Mouse (Mus musculus) limb, embryonic 14.5 days (tissue): Measurements from ENCODE around the gene Iqsec1. TPM values are rescaled to one million over a fixed set of nuclear protein-coding genes. Genes with fewer than 3 reads are reported as not detected.

Source experiments
- ATAC-seq: fragments of 200-750 bp; cut with Nextera tagmentation; 2 replicates; pipeline ENCODE4 v1.8.0; 2017; ENCODE audit warnings: low read depth, moderate number of reproducible peaks, moderate TSS enrichment; ENCODE audit not compliant: low FRiP score
- DNase-seq: peaks from one replicate; pipeline ENCODE4 v3.0.0-alpha.2; 2015; ENCODE audit warnings: low spot score
- H3K27ac ChIP-seq: fragments of 300-500 bp; sonication (generic); replicated peaks from 2 replicates; pipeline ENCODE4 v1.5.1; 2014; ENCODE audit warnings: low read depth, mild to moderate bottlenecking, low read length, moderate library complexity, mixed read lengths
- H3K27me3 ChIP-seq: fragments of 300-500 bp; sonication (generic); 2 replicates; pipeline ENCODE4 v1.6.1; 2014; ENCODE audit warnings: low read length, mixed read lengths; ENCODE audit not compliant: control insufficient read depth, insufficient read depth
- H3K36me3 ChIP-seq: fragments of 300-500 bp; sonication (generic); 2 replicates; pipeline ENCODE4 v1.6.1; 2014; ENCODE audit warnings: mild to moderate bottlenecking, low read length, moderate library complexity, mixed read lengths; ENCODE audit not compliant: control insufficient read depth, insufficient read depth
- H3K4me1 ChIP-seq: fragments of 300-500 bp; sonication (generic); 2 replicates; pipeline ENCODE4 v1.6.1; 2014; ENCODE audit warnings: antibody characterized with exemption, low read length, mixed read lengths; ENCODE audit not compliant: control insufficient read depth, insufficient read depth
- H3K4me2 ChIP-seq: fragments of 300-500 bp; sonication (generic); replicated peaks from 2 replicates; pipeline ENCODE4 v1.6.1; 2014; ENCODE audit warnings: low read depth, mild to moderate bottlenecking, low read length, moderate library complexity; ENCODE audit not compliant: severe bottlenecking
- H3K4me3 ChIP-seq: fragments of 300-500 bp; sonication (generic); replicated peaks from 2 replicates; pipeline ENCODE4 v1.5.1; 2014; ENCODE audit warnings: low read length
- H3K9ac ChIP-seq: fragments of 300-500 bp; sonication (generic); 2 replicates; pipeline ENCODE4 v1.6.1; 2014; ENCODE audit warnings: mild to moderate bottlenecking, low read depth, low read length, moderate library complexity; ENCODE audit not compliant: severe bottlenecking
- H3K9me3 ChIP-seq: fragments of 300-500 bp; sonication (generic); 2 replicates; pipeline ENCODE4 v1.6.1; 2016; ENCODE audit warnings: low read length; ENCODE audit not compliant: control insufficient read depth
- POLR2A ChIP-seq: fragments of 200-500 bp; IDR thresholded peaks from 2 replicates; pipeline ENCODE4 v1.8.0; 2012; ENCODE audit warnings: inconsistent platforms, mild to moderate bottlenecking, moderate library complexity, borderline replicate concordance; ENCODE audit not compliant: insufficient read depth, insufficient read length; ENCODE audit errors: extremely low read depth
- WGBS: fragments of 180-500 bp; shearing (Covaris S2); extraction: QIAGEN DNeasy Blood & Tissue Kit; methylation state at CpG from one replicate; pipeline ENCODE4 v1.1.7; 2014; 5-methylcytosine and 5-hydroxymethylcytosine counted together
- polyA plus RNA-seq, 2 experiments: library from polyadenylated mRNA; depleted of rRNA in 1 of 2; stranded (reverse) in 1 of 2; unstranded in 1 of 2; fragments of >200 nt; fragmentation: Nextera tagmentation in 1 of 2; extraction: Ambion mirVana in 1 of 2; gene quantifications; 2 replicates each; pipeline versions ENCODE4 v1.2.1 to v1.2.3; 2012 to 2014

Iqsec1 gene
- polyA plus RNA-seq, 2 experiments, result 17.3 to 58.2 TPM

DNA sequence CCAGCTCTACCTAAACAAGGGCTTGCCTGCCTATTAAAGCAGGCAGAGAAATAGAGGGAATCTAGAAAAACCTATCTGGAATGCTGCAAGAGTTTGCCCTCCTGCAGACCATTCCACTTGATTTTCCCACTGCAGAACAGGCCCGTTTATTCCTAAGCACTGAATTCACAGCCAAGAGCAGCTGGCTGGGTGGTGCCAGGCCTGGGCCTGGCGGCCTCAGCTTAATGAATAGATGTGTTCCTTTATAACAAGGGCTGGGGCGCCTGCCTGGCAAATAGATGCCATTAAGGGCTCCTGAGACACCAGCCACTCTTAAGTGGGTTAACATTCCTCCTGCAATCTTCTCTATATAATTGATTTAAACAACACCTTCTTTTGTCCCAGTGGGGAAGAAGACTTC lies 265.5 kb downstream of the Iqsec1 start:
- Histone ChIP-seq H3K36me3 (no peaks in the 10 kb centered on the region), H3K9ac (no peak overlapping the region), H3K27me3 (no peaks in the 10 kb centered on the region), H3K4me2 (no peak overlapping the region), H3K4me3 (no peak overlapping the region), H3K4me1 (peaks cover 5% of the 10 kb centered on the region), H3K9me3 (no peaks in the 10 kb centered on the region), H3K27ac (no peak overlapping the region)
- WGBS, result 65% methylated on average over 3 of the region's 3 CpGs
- no peak for DNase-seq
- no peak for ATAC-seq
- TF ChIP-seq POLR2A, result no peak

DNA sequence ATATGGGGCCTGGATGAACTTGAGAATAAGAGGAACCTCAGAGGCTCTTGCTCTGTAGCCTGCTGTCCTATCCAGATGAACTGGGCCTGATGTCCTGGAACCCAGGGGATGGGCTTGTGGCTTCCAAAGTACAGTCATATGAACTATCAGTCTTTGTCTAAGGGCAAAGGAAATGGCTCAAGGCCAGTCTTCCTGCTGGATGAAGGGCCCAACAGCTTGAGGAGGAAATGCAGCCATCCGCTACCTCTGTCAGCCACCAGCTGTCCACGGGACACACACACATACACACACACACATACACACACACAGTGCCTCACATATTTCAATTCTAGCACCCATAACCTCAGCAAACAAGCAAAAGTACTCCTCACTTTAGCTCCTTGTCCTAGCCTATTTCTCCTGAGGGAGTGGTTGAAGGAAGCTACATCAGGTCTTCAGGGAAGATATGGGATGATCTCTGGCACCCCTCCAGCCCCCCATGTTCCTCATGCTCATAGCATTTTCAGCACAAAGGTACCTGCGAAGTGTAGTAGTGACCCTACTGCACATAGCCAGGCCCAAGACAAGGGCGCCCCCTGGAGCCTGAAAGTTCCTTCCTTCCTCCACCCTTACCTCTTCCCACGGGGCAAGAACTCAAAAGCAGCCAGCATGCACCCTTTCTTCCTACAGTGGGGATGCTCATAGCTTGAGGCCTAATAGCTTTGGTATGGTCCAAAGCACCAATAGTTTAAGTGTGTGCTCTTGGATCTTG lies 267.3 kb downstream of the Iqsec1 start:
- Histone ChIP-seq H3K9ac (no peak overlapping the region), H3K4me3 (no peak overlapping the region), H3K27me3 (no peaks in the 10 kb centered on the region), H3K36me3 (no peaks in the 10 kb centered on the region), H3K9me3 (no peaks in the 10 kb centered on the region), H3K4me2 (no peak overlapping the region), H3K4me1 (peaks cover 11% of the 10 kb centered on the region), H3K27ac (no peak overlapping the region)
- 66% methylated on average over 5 of the region's 5 CpGs for WGBS
- DNase-seq, result no peak
- no peak for TF ChIP-seq POLR2A
- no peak for ATAC-seq

DNA sequence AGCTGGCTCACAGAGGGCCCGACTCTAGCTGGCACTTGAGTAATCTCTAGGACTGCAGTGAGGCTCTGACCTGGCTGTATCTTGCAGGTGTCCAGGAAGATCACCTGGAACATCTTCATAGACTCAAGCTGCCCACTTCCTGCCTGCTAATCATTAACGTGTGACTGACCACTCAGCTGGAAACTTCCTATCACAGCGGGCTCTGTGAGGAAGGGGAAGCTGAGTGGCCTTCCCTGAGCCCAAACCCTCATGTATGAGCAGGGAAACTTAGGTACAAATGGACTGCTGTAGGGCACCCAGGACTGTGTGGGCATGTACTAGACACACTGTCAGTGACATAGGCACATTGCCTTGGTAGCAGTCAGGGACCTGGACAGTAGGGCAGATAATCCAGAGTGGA lies 268.3 kb downstream of the Iqsec1 start:
- H3K4me2 ChIP-seq, result no peak overlapping the region
- no peak for ATAC-seq
- peaks cover 14% of the 10 kb centered on the region for H3K4me1 ChIP-seq
- no peak overlapping the region for H3K27ac ChIP-seq
- H3K36me3 ChIP-seq, result no peaks in the 10 kb centered on the region
- WGBS, result 64% methylated on average over 3 of the region's 3 CpGs
- no peaks in the 10 kb centered on the region for H3K9me3 ChIP-seq
- no peak for TF ChIP-seq POLR2A
- no peak overlapping the region for H3K9ac ChIP-seq
- no peaks in the 10 kb centered on the region for H3K27me3 ChIP-seq
- DNase-seq, result no peak
- no peak overlapping the region for H3K4me3 ChIP-seq

DNA sequence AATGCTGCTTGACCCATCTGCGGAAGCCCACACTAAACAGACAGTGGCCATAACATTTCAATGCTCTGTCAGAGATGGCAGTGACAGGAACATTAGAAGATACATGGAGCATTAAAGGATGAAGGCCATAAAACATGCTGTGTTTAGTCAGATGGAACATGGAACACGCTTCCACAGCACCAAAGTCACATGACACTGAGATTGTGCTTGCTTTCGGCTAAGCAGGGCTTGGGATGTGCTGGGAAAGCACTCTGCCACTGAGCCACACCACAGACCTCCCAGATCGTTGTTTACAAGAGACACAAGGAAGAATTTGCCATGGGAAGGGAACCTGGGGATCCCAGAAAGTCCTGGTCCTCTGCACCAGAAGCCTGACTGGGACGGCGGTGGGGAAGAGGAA lies 269.1 kb downstream of the Iqsec1 start:
- no peaks in the 10 kb centered on the region for H3K36me3 ChIP-seq
- 82% methylated on average over 6 of the region's 6 CpGs for WGBS
- H3K4me2 ChIP-seq, result no peak overlapping the region
- peaks cover 20% of the 10 kb centered on the region for H3K4me1 ChIP-seq
- no peak overlapping the region for H3K9ac ChIP-seq
- no peaks in the 10 kb centered on the region for H3K9me3 ChIP-seq
- ATAC-seq (no peak), DNase-seq (no peak)
- no peak overlapping the region for H3K4me3 ChIP-seq
- H3K27me3 ChIP-seq, result no peaks in the 10 kb centered on the region
- no peak for TF ChIP-seq POLR2A
- no peak overlapping the region for H3K27ac ChIP-seq

DNA sequence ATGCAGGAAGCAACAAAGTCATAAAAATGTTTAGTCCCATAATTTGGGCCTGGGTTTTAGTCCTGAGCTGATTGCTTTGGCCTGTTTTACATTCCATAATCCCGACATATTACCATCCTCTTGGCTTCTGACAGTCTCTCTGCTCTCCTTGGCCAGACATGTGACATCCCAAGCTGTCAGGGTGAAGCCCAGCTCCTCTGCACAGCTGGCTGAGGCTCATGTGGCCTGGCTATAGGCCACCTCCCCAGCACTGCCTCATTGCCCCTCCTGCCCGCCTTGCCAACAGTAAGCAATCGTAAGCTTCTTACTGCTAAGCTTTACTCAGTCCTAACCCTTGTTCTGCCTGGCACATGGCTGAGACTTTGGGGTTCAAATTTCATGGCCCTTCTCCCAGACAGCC lies 270.0 kb downstream of the Iqsec1 start:
- TF ChIP-seq POLR2A, result no peak
- no peak for ATAC-seq
- Histone ChIP-seq H3K9ac (no peak overlapping the region), H3K36me3 (0 out of 2 replicates have a peak, but pooled peaks cover 2% of the 10 kb centered on the region), H3K27me3 (no peaks in the 10 kb centered on the region), H3K4me3 (no peak overlapping the region), H3K27ac (no peak overlapping the region), H3K4me2 (no peak overlapping the region), H3K4me1 (peaks cover 25% of the 10 kb centered on the region), H3K9me3 (no peaks in the 10 kb centered on the region)
- no peak for DNase-seq
- 67% methylated on average over 3 of the region's 3 CpGs for WGBS
